9 mouse cellular contexts compared by ENCODE assay signal in the genomic region with DNA sequence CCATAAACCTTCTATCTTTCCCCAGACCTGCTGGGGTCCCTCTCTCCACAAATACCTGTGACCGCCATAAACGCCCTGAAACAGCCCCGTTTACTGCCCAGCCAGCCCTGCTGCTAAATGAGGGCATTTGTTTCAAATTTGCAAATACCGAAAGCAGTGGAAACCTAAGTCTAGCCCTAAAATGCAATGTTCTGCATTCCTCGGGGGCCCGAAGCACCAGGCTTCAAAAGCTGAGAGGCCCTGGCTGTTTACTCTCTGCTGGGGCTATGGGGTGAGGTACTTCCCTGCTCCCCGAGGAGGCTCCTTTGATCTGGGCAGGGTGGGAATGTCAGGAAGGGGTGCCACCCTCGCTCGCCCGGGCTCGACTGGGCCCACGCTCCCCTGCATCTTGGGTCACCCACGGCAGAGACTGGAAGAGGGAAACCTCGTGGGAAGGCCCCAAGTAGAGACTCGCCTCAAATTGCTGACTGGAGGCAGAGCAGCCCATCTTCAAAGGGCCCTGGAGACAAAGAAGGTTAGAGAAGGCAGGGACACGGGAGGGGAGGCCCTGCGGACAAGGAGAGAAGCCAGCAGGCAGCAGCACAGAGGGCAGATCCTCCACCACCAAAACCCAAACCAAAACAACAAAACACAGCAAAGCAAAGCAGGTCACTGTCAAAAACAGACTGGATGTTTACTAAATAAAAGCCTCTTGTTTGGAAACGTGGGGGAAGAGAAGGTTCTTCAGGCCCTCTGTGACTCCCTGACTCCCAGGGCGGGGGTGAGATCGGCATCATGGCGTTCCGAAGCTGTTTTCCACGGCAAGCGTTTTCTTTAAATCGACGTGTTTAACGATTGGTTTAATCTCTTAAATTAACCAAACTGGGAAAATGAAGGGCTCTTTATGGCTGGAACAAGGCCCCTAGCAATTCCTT. TPM values are rescaled to one million over a fixed set of nuclear protein-coding genes. Genes with fewer than 3 reads are reported as not detected.
DNase-seq lines count a peak whose midpoint lies in the region; ATAC-seq lines count a peak whose summit lies in the region.
"Had no signal": no experiment of that assay in that cellular context is flagged by ENCODE, and none has a peak within 500 bp of the region (broad histone marks: within the 10 kb centered on the region; RNA-seq: fewer than 3 reads in every experiment).

No protein-coding gene starts in this region.

- peaks cover 72% of the 10 kb centered on the region for H3K4me1 ChIP-seq in heart, embryonic 16.5 days (ENCODE audit: control insufficient read depth, insufficient read depth, low read length)
- peaks cover 96% of the 10 kb centered on the region for H3K4me1 ChIP-seq in embryonic facial prominence, embryonic 10.5 days
- peaks cover 84% of the 10 kb centered on the region for H3K4me1 ChIP-seq in intestine, embryonic 14.5 days (replicated peaks; ENCODE audit: control insufficient read depth, insufficient read depth, low read length)
- peaks cover 50% of the 10 kb centered on the region for H3K4me1 ChIP-seq in neural tube, embryonic 11.5 days (ENCODE audit: control insufficient read depth, insufficient read depth, low read length)

- H3K9ac ChIP-seq in heart, embryonic 16.5 days (ENCODE audit: low read length): peak overlapping the region; percentile 71
- peak overlapping the region; percentile 40 for H3K9ac ChIP-seq in intestine, embryonic 14.5 days (ENCODE audit: low read length)
- peak overlapping the region; percentile 63 for H3K9ac ChIP-seq in neural tube, embryonic 11.5 days (ENCODE audit: low read length)

- intact Hi-C loops in heart, postnatal 10 days (cut with DNase I): no loop called here

- H3K36me3 ChIP-seq in heart, embryonic 16.5 days (ENCODE audit: control insufficient read depth, insufficient read depth): no peaks in the 10 kb centered on the region
- peaks cover 5% of the 10 kb centered on the region; the same call in 1 of the 2 replicates for H3K36me3 ChIP-seq in embryonic facial prominence, embryonic 10.5 days (replicated peaks)
- no peaks in the 10 kb centered on the region for H3K36me3 ChIP-seq in intestine, embryonic 14.5 days (ENCODE audit: control insufficient read depth, insufficient read depth, low read length)
- H3K36me3 ChIP-seq in neural tube, embryonic 11.5 days (ENCODE audit: control insufficient read depth, insufficient read depth, low read length): no peaks in the 10 kb centered on the region

- peak overlapping the region; percentile 45 for H3K4me2 ChIP-seq in heart, embryonic 16.5 days (ENCODE audit: low read depth, low read length)
- H3K4me2 ChIP-seq in intestine, embryonic 14.5 days (ENCODE audit: low read length): peak overlapping the region; percentile 43
- peak overlapping the region; percentile 18 for H3K4me2 ChIP-seq in neural tube, embryonic 11.5 days (ENCODE audit: low read depth)

- H3K9me3 ChIP-seq in heart, embryonic 16.5 days (replicated peaks; ENCODE audit: control insufficient read depth, low read length): no peaks in the 10 kb centered on the region
- H3K9me3 ChIP-seq in embryonic facial prominence, embryonic 10.5 days: no peaks in the 10 kb centered on the region
- H3K9me3 ChIP-seq in intestine, embryonic 14.5 days (ENCODE audit: control insufficient read depth, low read length): no peaks in the 10 kb centered on the region
- no peaks in the 10 kb centered on the region for H3K9me3 ChIP-seq in neural tube, embryonic 11.5 days (ENCODE audit: control insufficient read depth, low read length)

- H3K27me3 ChIP-seq in heart, embryonic 16.5 days (ENCODE audit: control insufficient read depth, insufficient read depth, low read length): no peaks in the 10 kb centered on the region
- H3K27me3 ChIP-seq in embryonic facial prominence, embryonic 10.5 days (replicated peaks; ENCODE audit: low read depth, poor library complexity, severe bottlenecking): no peaks in the 10 kb centered on the region
- H3K27me3 ChIP-seq in intestine, embryonic 14.5 days (replicated peaks; ENCODE audit: control insufficient read depth, insufficient read depth, low read length): no peaks in the 10 kb centered on the region
- H3K27me3 ChIP-seq in neural tube, embryonic 11.5 days (ENCODE audit: control insufficient read depth, insufficient read depth, low read length): no peaks in the 10 kb centered on the region

- no peak overlapping the region for H3K4me3 ChIP-seq in heart, embryonic 16.5 days (ENCODE audit: low read length)
- peak overlapping the region; percentile 47 for H3K4me3 ChIP-seq in embryonic facial prominence, embryonic 10.5 days
- no peak overlapping the region for H3K4me3 ChIP-seq in intestine, embryonic 14.5 days (ENCODE audit: low read depth, low read length)
- H3K4me3 ChIP-seq in neural tube, embryonic 11.5 days (ENCODE audit: low read depth, low read length): no peak overlapping the region

- peak overlapping the region; percentile 87 for H3K27ac ChIP-seq in heart, embryonic 16.5 days (ENCODE audit: low read length)
- peak overlapping the region; percentile 96 for H3K27ac ChIP-seq in embryonic facial prominence, embryonic 10.5 days (replicated peaks)
- peak overlapping the region; percentile 94 for H3K27ac ChIP-seq in intestine, embryonic 14.5 days (ENCODE audit: low read depth)
- peak overlapping the region; percentile 83 for H3K27ac ChIP-seq in neural tube, embryonic 11.5 days (ENCODE audit: low read depth, low read length)

- 20% methylated on average over 27 of the region's 27 CpGs for WGBS in heart, embryonic 16.5 days
- WGBS in embryonic facial prominence, embryonic 10.5 days: 4% methylated on average over 27 of the region's 27 CpGs
- 10% methylated on average over 27 of the region's 27 CpGs for WGBS in intestine, embryonic 14.5 days
- 4% methylated on average over 27 of the region's 27 CpGs for WGBS in neural tube, embryonic 11.5 days

- DNase-seq in heart, postnatal 10 days: no peak
- DNase-seq in embryonic facial prominence, embryonic 10.5 days (ENCODE audit: low spot score): peak; percentile 67
- DNase-seq in intestine, embryonic 14.5 days (ENCODE audit: low spot score): peak; percentile 76
- DNase-seq in neural tube, embryonic 11.5 days (ENCODE audit: low spot score): peak; percentile 62
- no peak for DNase-seq in layer of hippocampus, adult 9-10 months (ENCODE audit: low spot score)
- DNase-seq in cerebellum, adult 11-12 months: no peak
- DNase-seq in spleen, adult 18-20 months: no peak

- ATAC-seq in heart, embryonic 16.5 days (replicated peaks; ENCODE audit: extremely low read depth, insufficient read depth, low FRiP score): no peak
- ATAC-seq in intestine, embryonic 14.5 days (replicated peaks; ENCODE audit: low FRiP score, low TSS enrichment, low read depth): peak; percentile 32; the same call in 1 of the 2 replicates
- ATAC-seq in neural tube, embryonic 11.5 days (ENCODE audit: insufficient read depth, low FRiP score, low TSS enrichment): 0 out of 2 replicates have a peak, but pooled peaks have one; percentile 43
- ATAC-seq: inflammation-experienced regulatory T-cells, adult 6 months had no signal

RNA-seq across cellular contexts. Expression of a gene that starts 10.3 kb away (rescaled TPM):
- polyA plus RNA-seq in heart, embryonic 16.5 days (2015; fragmentation: Nextera tagmentation; extraction: Ambion mirVana): 37.6 and 46.0 TPM in 2 replicates
- total RNA-seq in heart, postnatal 10 days (2021): 10 to 100 TPM; 19.5 to 22.3 TPM
- polyA plus RNA-seq in embryonic facial prominence, embryonic 10.5 days (2016; fragmentation: Nextera tagmentation; extraction: Ambion mirVana): 92.5 and 95.1 TPM in 2 replicates
- 54.0 and 56.6 TPM in 2 replicates for polyA plus RNA-seq in intestine, embryonic 14.5 days (2014; fragmentation: Nextera tagmentation; extraction: Ambion mirVana)
- polyA plus RNA-seq in neural tube, embryonic 11.5 days (2014; fragmentation: Nextera tagmentation; extraction: Ambion mirVana): 32.9 and 35.8 TPM in 2 replicates
- polyA plus RNA-seq: inflammation-experienced regulatory T-cells, adult 6 months had no signal

RNA-seq across cellular contexts. Expression of a gene that starts 26.8 kb away (rescaled TPM):
- 25.7 and 29.0 TPM in 2 replicates for polyA plus RNA-seq in heart, embryonic 16.5 days (2015; fragmentation: Nextera tagmentation; extraction: Ambion mirVana)
- total RNA-seq in heart, postnatal 10 days (2021): 10 to 100 TPM; 23.8 to 28.2 TPM
- polyA plus RNA-seq in embryonic facial prominence, embryonic 10.5 days (2016; fragmentation: Nextera tagmentation; extraction: Ambion mirVana): 29.0 and 32.0 TPM in 2 replicates
- polyA plus RNA-seq in intestine, embryonic 14.5 days (2014; fragmentation: Nextera tagmentation; extraction: Ambion mirVana): 42.1 and 45.7 TPM in 2 replicates
- polyA plus RNA-seq in neural tube, embryonic 11.5 days (2014; fragmentation: Nextera tagmentation; extraction: Ambion mirVana): 36.4 and 38.4 TPM in 2 replicates

RNA-seq across cellular contexts. Expression of a gene that starts 27.0 kb away (rescaled TPM):
- 117 and 119 TPM in 2 replicates for polyA plus RNA-seq in heart, embryonic 16.5 days (2015; fragmentation: Nextera tagmentation; extraction: Ambion mirVana)
- total RNA-seq in heart, postnatal 10 days (2021): 100 to 1,000 TPM; 117 to 122 TPM
- 124 and 142 TPM in 2 replicates for polyA plus RNA-seq in embryonic facial prominence, embryonic 10.5 days (2016; fragmentation: Nextera tagmentation; extraction: Ambion mirVana)
- 134 and 144 TPM in 2 replicates for polyA plus RNA-seq in intestine, embryonic 14.5 days (2014; fragmentation: Nextera tagmentation; extraction: Ambion mirVana)
- polyA plus RNA-seq in neural tube, embryonic 11.5 days (2014; fragmentation: Nextera tagmentation; extraction: Ambion mirVana): 104 and 113 TPM in 2 replicates

RNA-seq across cellular contexts. Expression of a gene that starts 31.1 kb away (rescaled TPM):
- polyA plus RNA-seq in heart, embryonic 16.5 days (2015; fragmentation: Nextera tagmentation; extraction: Ambion mirVana): 39.8 and 46.0 TPM in 2 replicates
- 10 to 100 TPM; 56.1 to 62.2 TPM for total RNA-seq in heart, postnatal 10 days (2021)
- polyA plus RNA-seq in embryonic facial prominence, embryonic 10.5 days (2016; fragmentation: Nextera tagmentation; extraction: Ambion mirVana): 44.3 and 46.9 TPM in 2 replicates
- polyA plus RNA-seq in intestine, embryonic 14.5 days (2014; fragmentation: Nextera tagmentation; extraction: Ambion mirVana): 43.4 and 43.7 TPM in 2 replicates
- 31.7 and 37.0 TPM in 2 replicates for polyA plus RNA-seq in neural tube, embryonic 11.5 days (2014; fragmentation: Nextera tagmentation; extraction: Ambion mirVana)

RNA-seq across cellular contexts. Expression of a gene that starts 55.1 kb away (rescaled TPM):
- 39.0 and 39.7 TPM in 2 replicates for polyA plus RNA-seq in heart, embryonic 16.5 days (2015; fragmentation: Nextera tagmentation; extraction: Ambion mirVana)
- total RNA-seq in heart, postnatal 10 days (2021): 10 to 100 TPM; 12.9 to 19.0 TPM
- 61.4 and 68.9 TPM in 2 replicates for polyA plus RNA-seq in embryonic facial prominence, embryonic 10.5 days (2016; fragmentation: Nextera tagmentation; extraction: Ambion mirVana)
- 49.1 and 57.7 TPM in 2 replicates for polyA plus RNA-seq in intestine, embryonic 14.5 days (2014; fragmentation: Nextera tagmentation; extraction: Ambion mirVana)
- 49.8 and 53.5 TPM in 2 replicates for polyA plus RNA-seq in neural tube, embryonic 11.5 days (2014; fragmentation: Nextera tagmentation; extraction: Ambion mirVana)

Comparison
In these comparisons a context has a peak if more than half of its experiments do, and no peak if none do; other contexts are left out.
1. DNase-seq: peak in embryonic facial prominence, embryonic 10.5 days (single experiment), intestine, embryonic 14.5 days (single experiment) and neural tube, embryonic 11.5 days (single experiment); none in heart, postnatal 10 days (0 of 2), layer of hippocampus, adult 9-10 months (single experiment), cerebellum, adult 11-12 months (single experiment) and spleen, adult 18-20 months (0 of 2).
2. Peak in every context shown above with its lines, with median percentiles within 50 percentile points of each other: H3K27ac ChIP-seq, H3K4me2 ChIP-seq and H3K9ac ChIP-seq.